Mouse (Mus musculus) hindbrain, embryonic 15.5 days (tissue): Measurements from ENCODE around the gene Gm8265. TPM values are rescaled to one million over a fixed set of nuclear protein-coding genes. Genes with fewer than 3 reads are reported as not detected.
"Not testable (repeated sequence)": the region's sequence is repeated elsewhere in the genome, so short reads cannot be mapped to it uniquely, and the experiment has no call there.

Experiments
- ATAC-seq: fragments of 200-750 bp; cut with Nextera tagmentation; 2 replicates; pipeline ENCODE4 v1.8.0; 2017; ENCODE audit warnings: low read depth, moderate number of reproducible peaks, moderate TSS enrichment; ENCODE audit not compliant: low FRiP score
- H3K27ac ChIP-seq: fragments of 300-500 bp; sonication (generic); replicated peaks from 2 replicates; pipeline ENCODE4 v1.5.1; 2015; ENCODE audit warnings: mild to moderate bottlenecking, inconsistent platforms
- H3K27me3 ChIP-seq: fragments of 300-500 bp; sonication (generic); 2 replicates; pipeline ENCODE4 v1.6.1; 2015; ENCODE audit warnings: control low read depth, inconsistent platforms
- H3K36me3 ChIP-seq: fragments of 300-500 bp; sonication (generic); 2 replicates; pipeline ENCODE4 v1.6.1; 2015; ENCODE audit warnings: control low read depth, inconsistent platforms
- H3K4me1 ChIP-seq: fragments of 300-500 bp; sonication (generic); replicated peaks from 2 replicates; pipeline ENCODE4 v1.6.1; 2015; ENCODE audit warnings: control low read depth, inconsistent platforms
- H3K4me2 ChIP-seq: fragments of 300-500 bp; sonication (generic); 2 replicates; pipeline ENCODE4 v1.6.1; 2015; ENCODE audit warnings: moderate library complexity, mild to moderate bottlenecking, inconsistent platforms
- H3K4me3 ChIP-seq: fragments of 300-500 bp; sonication (generic); 2 replicates; pipeline ENCODE4 v1.5.1; 2015; ENCODE audit warnings: mild to moderate bottlenecking, inconsistent platforms
- H3K9ac ChIP-seq: fragments of 300-500 bp; sonication (generic); 2 replicates; pipeline ENCODE4 v1.6.1; 2015; ENCODE audit warnings: inconsistent platforms
- H3K9me3 ChIP-seq: fragments of 300-500 bp; sonication (generic); 2 replicates; pipeline ENCODE4 v1.6.1; 2016; ENCODE audit warnings: control low read depth, inconsistent platforms
- WGBS: fragments of 180-500 bp; shearing (Covaris S2); methylation state at CpG from one replicate; pipeline ENCODE4 v1.1.7; 2015; 5-methylcytosine and 5-hydroxymethylcytosine counted together
- polyA plus RNA-seq: library from polyadenylated mRNA; unstranded; fragments of >200 nt; fragmentation: Nextera tagmentation; extraction: Ambion mirVana; gene quantifications from 2 replicates; pipeline ENCODE4 v1.2.1, GENCODE M21; 2015

Gene Gm8265
- not detected in 2 replicates for polyA plus RNA-seq

- H3K4me3 ChIP-seq, H3K4me2 ChIP-seq, H3K9me3 ChIP-seq, H3K36me3 ChIP-seq, ATAC-seq, H3K27ac ChIP-seq, H3K4me1 ChIP-seq, H3K9ac ChIP-seq, H3K27me3 ChIP-seq: not testable (repeated sequence)
- no CpG with 5 or more reads among the region's 1 CpGs for WGBS
These were observed at the start of gene Gm8265 for GRCm38 (mm10) chr14:5632928-5633327. Gm8265 (minus strand) TSS chr14:5633028.

Other genes with a start within 250 kb of the Gm8265 start
- gene Gm3500, start 244.0 kb downstream of the Gm8265 start, polyA plus RNA-seq, result 1.3 and 2.3 TPM in 2 replicates
- gene Gm3194, start 177.6 kb downstream of the Gm8265 start, polyA plus RNA-seq, result 2.7 and 3.6 TPM in 2 replicates
- not detected in 2 replicates for gene Gm8246, start 155.2 kb downstream of the Gm8265 start, polyA plus RNA-seq
- 0.09 TPM in 1 of 2 replicates, not detected in the other for gene Gm3187, start 148.8 kb downstream of the Gm8265 start, polyA plus RNA-seq
- gene Gm3488, start 131.4 kb downstream of the Gm8265 start, polyA plus RNA-seq, result 14.6 and 15.9 TPM in 2 replicates
- 0.17 TPM in 1 of 2 replicates, not detected in the other for gene Gm3532, start 94.5 kb downstream of the Gm8265 start, polyA plus RNA-seq
- gene Gm9603, start 54.4 kb upstream of the Gm8265 start, polyA plus RNA-seq, result not detected in 2 replicates
- 0.54 and 1.6 TPM in 2 replicates for gene Gm3373, start 108.5 kb upstream of the Gm8265 start, polyA plus RNA-seq
- 3.3 and 4.8 TPM in 2 replicates for gene Gm3383, start 175.0 kb upstream of the Gm8265 start, polyA plus RNA-seq
- not detected in 2 replicates for gene Gm3424, start 197.3 kb upstream of the Gm8265 start, polyA plus RNA-seq
- 1.3 and 1.6 TPM in 2 replicates for gene Gm8237, start 247.4 kb upstream of the Gm8265 start, polyA plus RNA-seq